Mouse (Mus musculus): ENCODE results near the gene Pelo.

DNA sequence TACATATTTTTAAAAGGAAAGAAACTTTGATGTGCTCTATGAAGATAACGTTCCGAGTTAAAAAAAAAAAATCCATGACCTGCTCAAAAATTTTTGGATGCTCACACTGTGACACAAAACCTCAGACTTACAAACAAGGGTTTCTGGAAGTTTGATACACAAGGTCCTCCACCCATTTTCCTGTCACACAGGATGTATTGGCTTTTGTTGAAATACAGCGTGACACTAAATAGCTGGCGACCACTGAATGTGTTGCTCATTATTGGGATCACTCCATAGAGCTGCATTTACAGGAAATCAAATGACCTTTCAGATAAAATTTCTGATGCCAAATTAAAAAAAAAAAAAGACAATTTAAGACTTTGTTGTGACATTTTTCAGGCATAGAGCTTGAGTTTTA, 35.1 kb upstream of the Pelo start:
- TF ChIP-seq CTCF (conservative IDR thresholded peaks at IDR 0.05; ENCODE audit: low read length) (no peak), POU5F1 (IDR thresholded peaks at IDR 0.05; ENCODE audit: borderline replicate concordance, low read length) (no peak), NANOG (IDR thresholded peaks at IDR 0.05; ENCODE audit: borderline replicate concordance, low read length) (no peak)

Data from E14TG2a.4 (cell line).